ENCODE assay signal across 8 mouse cellular contexts in the genomic region with DNA sequence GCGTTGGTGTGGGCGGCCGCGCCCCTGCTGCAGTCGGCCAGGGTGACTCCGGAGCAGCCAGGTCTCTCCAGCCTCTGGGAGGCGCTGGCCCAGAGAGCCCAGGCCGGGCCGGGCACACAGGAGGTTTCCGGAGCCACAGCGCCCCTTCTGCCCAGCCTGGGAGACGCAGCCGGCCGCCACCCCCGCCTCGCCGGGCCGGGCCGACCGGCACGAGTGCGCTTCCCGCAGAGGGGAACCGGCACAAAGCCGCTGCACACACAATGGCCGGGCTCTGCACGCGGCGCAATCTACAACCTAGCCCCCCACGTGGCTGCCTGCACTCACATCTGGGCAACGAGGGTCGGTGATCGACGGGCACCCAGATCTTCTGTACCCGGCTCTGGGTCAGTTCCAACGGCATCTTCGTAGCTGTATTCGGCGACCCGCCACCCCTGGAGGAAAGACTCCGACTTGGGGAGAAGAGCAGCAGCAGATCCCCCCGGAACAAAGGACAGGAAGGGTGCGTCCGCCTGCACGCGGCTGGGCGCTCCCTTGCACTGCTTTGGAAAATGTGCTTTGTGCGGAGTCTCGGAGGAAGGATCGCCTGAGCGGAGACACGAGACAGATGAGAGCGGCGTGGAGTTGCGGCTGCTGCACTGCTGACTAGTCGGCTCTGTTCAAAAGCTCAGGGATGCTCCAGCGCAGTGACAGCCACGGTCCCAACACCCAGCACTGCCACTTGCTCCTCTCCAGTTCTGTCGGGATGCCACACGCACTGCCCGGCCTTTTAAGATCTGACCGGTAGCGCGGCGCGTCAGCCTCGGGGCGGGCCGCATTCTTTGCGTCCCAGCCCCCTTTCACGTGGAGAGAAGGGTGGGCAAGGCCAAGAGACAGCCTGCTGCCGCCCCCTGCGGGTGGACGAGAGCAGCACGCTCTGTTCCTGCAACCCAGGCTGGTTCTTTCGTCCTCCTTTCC. TPM values are rescaled to one million over a fixed set of nuclear protein-coding genes. Genes with fewer than 3 reads are reported as not detected.
DNase-seq lines count a peak whose midpoint lies in the region; ATAC-seq lines count a peak whose summit lies in the region.

No protein-coding gene starts in this region.

- ATAC-seq in megakaryocyte, adult 5-6 weeks (ENCODE audit: poor library complexity, severe bottlenecking): peak; percentile 77

- peak; percentile 83 for DNase-seq in adipocyte (ENCODE audit: low spot score)
- peak; percentile 95 for DNase-seq in embryo, embryonic 10 days (ENCODE audit: low spot score)
- DNase-seq in gastrocnemius, postnatal 10 days: peak; percentile 93
- peak; percentile 87 for DNase-seq in induced T-regulatory cell, adult 2 months (ENCODE audit: low read depth)
- peak; percentile 89 for DNase-seq in left cerebral cortex, adult 8-10 months (ENCODE audit: low spot score in 2 of 2)
- peak; percentile 94 for DNase-seq in right cerebral cortex, adult 18-20 months
- peak; percentile 83 for DNase-seq in urinary bladder, adult 2 months (ENCODE audit: low spot score)

RNA-seq across cellular contexts. Expression of gene Pfkfb3, which starts 52.3 kb away (rescaled TPM):
- 10 to 100 TPM; 19.3 to 21.5 TPM for total RNA-seq in gastrocnemius, postnatal 10 days (2021)
- 10 to 100 TPM; 28.1 to 40.4 (median 30.9) TPM for total RNA-seq in left cerebral cortex, adult 8-10 months (2022)
- 24.5 and 31.3 TPM in 2 replicates for total RNA-seq in megakaryocyte, adult 5-6 weeks (2015)
- 22.1 and 23.0 TPM in 2 replicates for total RNA-seq in megakaryocyte, adult 5-6 weeks (2017)
- polyA plus RNA-seq in urinary bladder, adult 2 months (2012; rRNA removed): 31.5 and 34.5 TPM in 2 replicates

Comparison
In these comparisons a context has a peak if more than half of its experiments do, and no peak if none do; other contexts are left out.
1. Peak in every context shown above with its lines: DNase-seq and ATAC-seq.